Mouse (Mus musculus) layer of hippocampus, postnatal 14 days (tissue): Measurements from ENCODE around the gene Zfp11. TPM values are rescaled to one million over a fixed set of nuclear protein-coding genes. Genes with fewer than 3 reads are reported as not detected.
"Not testable (repeated sequence)": the region's sequence is repeated elsewhere in the genome, so short reads cannot be mapped to it uniquely, and the experiment has no call there.

Source experiments
- DNase-seq, 2 experiments: peaks; one replicate each; pipeline ENCODE4 v3.0.0; 2021 to 2022; ENCODE audit warnings: low spot score in 2 of 2, mixed read lengths in 1 of 2
- total RNA-seq, 2 experiments: library from RNA; stranded (reverse); gene quantifications; 2 replicates each; pipeline ENCODE4 v1.2.3; 2021

Zfp11 gene
- total RNA-seq, 2 experiments from 2014 or later, result 5.9 to 6.2 TPM

DNA sequence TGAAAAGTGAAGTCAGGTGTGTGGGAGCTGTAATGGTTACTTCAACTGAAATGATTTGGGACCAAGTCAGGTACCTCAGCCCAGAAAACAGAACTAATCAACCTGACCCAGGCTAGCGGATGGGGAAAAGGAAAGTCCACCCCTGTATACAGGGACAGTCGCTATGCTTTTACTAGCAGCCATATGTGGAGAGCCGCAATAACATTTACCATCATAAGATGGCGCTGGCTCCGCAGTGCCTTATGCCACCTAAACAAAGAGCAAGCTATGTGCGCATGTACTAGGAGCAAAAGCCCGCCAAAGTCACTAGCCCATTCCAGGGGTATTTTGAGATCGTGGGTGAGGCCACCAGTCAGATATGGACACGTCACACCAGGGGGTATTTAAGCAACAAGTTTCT is 49.3 kb downstream of the Zfp11 start:
- not testable (repeated sequence) for DNase-seq

DNA sequence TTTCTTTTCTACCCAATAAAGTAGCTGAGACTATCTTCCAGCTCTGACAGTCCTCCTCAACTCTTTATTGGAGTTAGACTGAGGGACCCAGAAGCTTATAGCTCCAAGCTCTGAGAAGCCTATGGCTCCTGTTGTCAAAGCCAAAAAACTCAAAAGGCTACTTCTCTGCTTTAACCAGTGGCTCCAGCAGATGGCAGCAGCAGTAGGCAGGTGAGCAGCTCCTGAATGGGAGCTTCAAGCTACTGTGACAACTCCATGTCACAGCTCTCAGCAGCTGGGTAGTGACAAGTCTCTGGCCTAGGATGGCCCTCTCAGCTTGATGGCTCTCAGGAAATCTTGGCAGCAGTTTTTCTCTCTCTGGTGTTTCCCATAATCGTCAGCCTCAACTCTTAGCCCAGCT is 58.8 kb downstream of the Zfp11 start:
- peak; percentile 67 to 79 for DNase-seq

GRCm38 (mm10) chr5:129607476-129607875 is 62.4 kb downstream of the Zfp11 start:
- DNase-seq, result no peak

Other genes with a start within 250 kb of the Zfp11 start
- 100 to 1,000 TPM; 118 to 125 TPM for gene Sfswap, start 168.9 kb downstream of the Zfp11 start, total RNA-seq
- gene Mmp17, start 85.9 kb downstream of the Zfp11 start, total RNA-seq, result 10 to 100 TPM; 80.3 to 85.9 TPM
- not detected for gene Sept14, start 38.4 kb upstream of the Zfp11 start, total RNA-seq
- 10 to 100 TPM; 70.8 to 73.2 TPM for gene Mrps17, start 45.4 kb upstream of the Zfp11 start, total RNA-seq
- 10 to 100 TPM; 81.8 to 88.3 TPM for gene Nipsnap2, start 55.0 kb upstream of the Zfp11 start, total RNA-seq
- 10 to 100 TPM; 29.6 to 30.2 TPM for gene Psph, start 117.3 kb upstream of the Zfp11 start, total RNA-seq
- gene Sumf2, start 176.9 kb upstream of the Zfp11 start, total RNA-seq, result 10 to 100 TPM; 18.8 to 19.3 TPM
- gene Chchd2, start 217.4 kb upstream of the Zfp11 start, total RNA-seq, result 100 to 1,000 TPM; 412 to 435 TPM
- 1 to 10 TPM; 4.2 to 4.6 TPM for gene Zbed5, start 225.6 kb upstream of the Zfp11 start, total RNA-seq
- 10 to 100 TPM; 19.7 to 20.3 TPM for gene Phkg1, start 228.4 kb upstream of the Zfp11 start, total RNA-seq
- gene Nupr1l, start 238.4 kb upstream of the Zfp11 start, total RNA-seq, result 1 to 10 TPM; 2.1 to 2.4 TPM